Mouse (Mus musculus): ENCODE measurements around the gene Spc25. TPM values are rescaled to one million over a fixed set of nuclear protein-coding genes. Genes with fewer than 3 reads are reported as not detected.

Spc25 gene
- 122 and 131 TPM in 2 replicates for polyA plus RNA-seq (2015; fragmentation: Nextera tagmentation; extraction: Ambion mirVana)

DNA sequence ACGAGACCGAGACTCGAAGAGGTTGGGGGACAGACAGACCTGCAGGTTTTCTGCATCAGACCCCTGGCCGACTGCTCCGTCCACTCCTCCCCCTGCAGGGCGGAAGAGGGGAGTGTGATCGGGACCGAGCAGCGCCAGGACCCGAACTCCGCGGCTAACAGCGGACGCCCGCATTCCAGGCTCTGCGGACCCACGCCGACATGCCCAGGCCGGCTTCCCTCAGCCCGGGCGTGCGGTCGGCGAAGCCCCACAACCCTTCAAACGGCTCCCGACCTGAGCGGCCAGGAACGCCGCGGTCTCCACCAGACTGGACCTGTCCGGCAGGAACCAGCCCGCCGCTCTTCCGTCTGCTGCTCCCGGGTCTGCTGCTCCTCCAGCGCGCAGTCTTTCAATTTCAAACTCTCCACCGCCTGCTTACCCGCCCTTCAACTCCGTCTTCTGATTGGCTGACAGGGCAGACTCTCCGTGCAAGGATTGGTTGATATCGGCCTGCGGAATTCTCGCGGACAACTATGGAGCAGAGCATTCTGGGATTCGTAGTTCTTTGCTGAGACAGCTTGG lies at the start of gene Spc25:
Gene Spc25 (minus strand): TSS at position 404 of the 561 bp plus-strand sequence.
- Histone ChIP-seq H3K27ac (replicated peaks) (peak within 1 kb of the TSS; percentile 87), H3K4me2 (peak within 1 kb of the TSS; percentile 65), H3K4me1 (replicated peaks) (peaks cover 18% of the 10 kb centered on the region), H3K9ac (peak within 1 kb of the TSS; percentile 90), H3K27me3 (no peaks in the 10 kb centered on the region), H3K4me3 (replicated peaks) (peak within 1 kb of the TSS; percentile 81), H3K9me3 (replicated peaks) (no peaks in the 10 kb centered on the region), H3K36me3 (replicated peaks) (peaks cover 27% of the 10 kb centered on the region)
- WGBS (ENCODE audit: insufficient replicate concordance), result under 1% methylated on average over 46 of the region's 46 CpGs
- ATAC-seq (ENCODE audit: insufficient read depth), result peak; percentile 95

DNA sequence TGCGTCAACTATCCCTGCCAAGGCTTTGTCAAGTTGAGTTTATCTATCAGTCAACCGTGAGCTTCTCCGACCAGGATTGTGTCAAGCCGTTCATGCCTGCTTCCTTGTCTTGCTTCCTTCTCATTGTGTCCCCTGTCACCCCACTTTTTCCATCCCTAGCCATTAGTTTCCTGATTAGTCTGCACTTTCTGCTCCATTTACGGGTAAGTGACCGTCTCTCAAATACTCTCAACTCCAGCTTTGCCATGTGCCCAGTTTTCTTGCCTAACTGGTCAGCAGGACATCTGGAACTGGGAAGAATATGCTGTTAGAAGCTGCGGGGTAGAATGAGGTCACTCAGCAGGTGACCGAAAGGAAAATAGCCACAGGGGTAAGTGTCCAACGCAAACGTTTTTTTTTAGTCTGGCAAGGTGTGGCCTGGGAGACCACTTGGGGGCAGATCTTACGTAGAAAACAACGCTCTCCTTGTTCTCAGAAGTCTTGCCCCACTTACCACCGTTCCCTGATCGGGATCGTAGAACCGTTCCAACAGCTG lies 42.3 kb upstream of the Spc25 start:
- Histone ChIP-seq H3K27me3 (no peaks in the 10 kb centered on the region), H3K4me3 (replicated peaks) (no peak overlapping the region), H3K36me3 (replicated peaks) (no peaks in the 10 kb centered on the region), H3K9ac (no peak overlapping the region), H3K4me2 (no peak overlapping the region), H3K27ac (replicated peaks) (no peak overlapping the region), H3K9me3 (replicated peaks) (no peaks in the 10 kb centered on the region), H3K4me1 (replicated peaks) (no peaks in the 10 kb centered on the region)
- no peak for ATAC-seq (ENCODE audit: insufficient read depth)
- 64% methylated on average over 16 of the region's 16 CpGs for WGBS (ENCODE audit: insufficient replicate concordance)

DNA sequence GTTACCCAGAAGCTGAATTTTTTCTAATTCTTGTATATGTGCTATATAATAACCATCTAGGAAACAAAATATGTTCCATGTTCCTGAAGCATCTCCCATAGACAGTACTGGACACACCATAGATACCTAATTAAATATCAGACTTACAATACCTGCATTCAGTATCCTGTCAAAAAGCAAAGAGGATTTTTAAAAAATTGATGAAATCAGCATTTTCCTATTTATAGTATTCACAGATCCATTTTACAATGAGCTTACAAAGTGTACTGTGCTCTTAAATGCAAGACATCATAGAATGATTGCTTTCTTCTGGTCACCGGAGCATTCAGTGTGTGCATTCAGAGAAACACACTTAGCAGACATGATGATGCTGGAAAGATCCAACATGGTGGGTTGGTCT lies 41.1 kb upstream of the Spc25 start:
- 72% methylated on average over 1 of the region's 1 CpGs for WGBS (ENCODE audit: insufficient replicate concordance)
- Histone ChIP-seq H3K4me3 (replicated peaks) (no peak overlapping the region), H3K9me3 (replicated peaks) (no peaks in the 10 kb centered on the region), H3K27me3 (no peaks in the 10 kb centered on the region), H3K4me1 (replicated peaks) (no peaks in the 10 kb centered on the region), H3K9ac (no peak overlapping the region), H3K27ac (replicated peaks) (no peak overlapping the region), H3K36me3 (replicated peaks) (no peaks in the 10 kb centered on the region), H3K4me2 (no peak overlapping the region)
- ATAC-seq (ENCODE audit: insufficient read depth), result no peak

DNA sequence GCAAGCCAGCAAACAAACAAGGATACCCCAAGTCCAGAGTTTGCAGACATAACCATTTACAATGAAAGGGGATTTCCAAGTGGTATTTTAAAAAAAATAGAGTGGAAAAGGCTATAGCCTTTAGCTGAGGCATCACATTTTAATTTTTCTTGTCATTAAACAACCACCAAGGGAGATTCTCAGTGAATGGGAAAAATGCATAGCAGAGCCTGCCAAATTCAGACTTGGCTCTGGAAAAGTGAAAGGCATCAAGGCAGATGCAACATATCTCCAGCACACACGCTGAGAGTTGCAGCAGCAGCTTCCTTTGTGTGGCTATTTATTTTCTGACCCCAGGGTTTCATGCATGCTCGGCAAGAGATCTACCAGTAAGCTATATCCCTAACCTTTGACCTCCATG lies 38.9 kb upstream of the Spc25 start:
- no peak overlapping the region for H3K4me3 ChIP-seq (replicated peaks)
- no peak overlapping the region for H3K9ac ChIP-seq
- WGBS (ENCODE audit: insufficient replicate concordance), result 52% methylated on average over 2 of the region's 2 CpGs
- H3K27me3 ChIP-seq, result no peaks in the 10 kb centered on the region
- no peaks in the 10 kb centered on the region for H3K9me3 ChIP-seq (replicated peaks)
- no peaks in the 10 kb centered on the region for H3K4me1 ChIP-seq (replicated peaks)
- no peak overlapping the region for H3K27ac ChIP-seq (replicated peaks)
- no peak for ATAC-seq (ENCODE audit: insufficient read depth)
- no peak overlapping the region for H3K4me2 ChIP-seq
- H3K36me3 ChIP-seq (replicated peaks), result no peaks in the 10 kb centered on the region

DNA sequence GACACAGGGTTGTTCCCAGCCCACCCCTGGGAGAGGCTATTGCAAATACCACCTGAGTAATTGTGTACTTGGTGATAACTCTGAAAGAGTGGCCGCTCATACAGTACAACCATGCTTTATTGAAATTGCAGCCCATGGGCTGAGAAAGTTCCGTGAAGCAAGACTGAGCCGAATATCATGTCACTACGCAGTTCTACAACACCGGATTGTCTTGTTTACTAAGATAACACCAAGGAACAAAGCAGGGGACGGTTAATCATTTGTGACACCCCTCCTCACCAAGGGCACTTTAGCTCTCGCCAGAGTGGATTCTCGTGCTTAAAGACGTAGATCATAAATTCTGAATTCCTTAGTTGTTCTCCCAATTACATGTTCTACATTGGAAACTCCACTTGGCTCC lies 33.3 kb upstream of the Spc25 start:
- no peak for ATAC-seq (ENCODE audit: insufficient read depth)
- WGBS (ENCODE audit: insufficient replicate concordance), result 66% methylated on average over 9 of the region's 9 CpGs

DNA sequence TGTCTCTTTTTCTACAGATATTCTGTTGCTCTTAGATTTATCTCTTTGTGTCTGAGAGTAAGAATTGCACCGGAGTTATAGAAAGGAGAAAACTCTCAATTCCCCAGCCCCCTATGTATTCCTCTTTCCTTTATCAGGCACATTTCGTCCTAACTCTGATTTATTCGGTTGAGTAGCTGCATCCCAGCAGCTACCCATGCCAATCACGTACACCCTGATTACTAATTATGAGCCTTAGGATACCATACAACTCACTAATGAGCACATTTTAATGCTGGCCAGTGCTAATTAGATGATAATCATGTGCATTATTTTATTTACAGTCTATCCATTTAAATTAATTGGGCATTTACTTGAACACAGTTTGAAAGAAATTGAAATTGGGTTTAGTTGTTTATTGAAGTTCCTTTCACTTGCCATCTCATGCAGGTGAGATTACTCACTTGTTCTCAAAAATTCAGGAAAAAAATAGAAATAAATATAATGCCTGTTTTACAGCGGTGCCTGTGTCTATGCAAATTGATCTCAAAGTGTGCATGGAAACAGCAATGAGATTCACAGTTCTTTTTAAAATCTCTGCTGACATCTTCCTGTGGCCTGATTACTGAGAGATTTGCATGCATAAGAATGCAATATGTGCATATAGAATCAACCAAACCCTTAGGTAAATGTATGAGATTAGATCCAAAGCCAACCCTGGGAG lies 29.1 kb upstream of the Spc25 start:
- Histone ChIP-seq H3K4me3 (replicated peaks) (no peak overlapping the region), H3K9me3 (replicated peaks) (no peaks in the 10 kb centered on the region), H3K27ac (replicated peaks) (no peak overlapping the region), H3K9ac (no peak overlapping the region), H3K4me1 (replicated peaks) (no peaks in the 10 kb centered on the region), H3K36me3 (replicated peaks) (no peaks in the 10 kb centered on the region), H3K27me3 (no peaks in the 10 kb centered on the region), H3K4me2 (no peak overlapping the region)
- WGBS (ENCODE audit: insufficient replicate concordance), result 67% methylated on average over 5 of the region's 5 CpGs
- no peak for ATAC-seq (ENCODE audit: insufficient read depth)

More for the DNA sequence above, 33.3 kb upstream of the Spc25 start:
- no peaks in the 10 kb centered on the region for H3K9me3 ChIP-seq (replicated peaks)
- no peaks in the 10 kb centered on the region for H3K36me3 ChIP-seq (replicated peaks)
- H3K9ac ChIP-seq, result no peak overlapping the region
- H3K4me3 ChIP-seq (replicated peaks), result no peak overlapping the region
- H3K27ac ChIP-seq (replicated peaks), result no peak overlapping the region
- H3K4me2 ChIP-seq, result no peak overlapping the region
- H3K27me3 ChIP-seq, result no peaks in the 10 kb centered on the region
- no peaks in the 10 kb centered on the region for H3K4me1 ChIP-seq (replicated peaks)

DNA sequence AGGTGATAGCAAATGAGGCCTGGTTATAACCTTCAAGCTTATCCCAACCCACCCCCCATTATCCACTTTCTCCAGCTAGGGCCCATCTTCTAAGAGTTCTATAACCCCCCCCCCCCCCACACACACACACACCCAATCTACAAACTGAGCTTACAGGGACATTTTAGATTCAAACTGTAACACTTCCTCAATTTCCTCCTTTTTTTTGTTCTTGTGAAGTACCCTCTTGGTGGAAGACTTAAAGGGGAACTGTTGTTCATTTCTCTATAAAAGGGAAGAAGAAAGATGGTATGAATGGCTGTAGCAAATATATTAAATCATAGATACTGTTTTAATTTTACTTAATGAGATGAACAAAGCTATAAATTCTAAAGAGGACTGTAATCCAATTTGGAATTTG lies 26.1 kb upstream of the Spc25 start:
- H3K4me1 ChIP-seq (replicated peaks), result no peaks in the 10 kb centered on the region
- no peaks in the 10 kb centered on the region for H3K36me3 ChIP-seq (replicated peaks)
- no peak for ATAC-seq (ENCODE audit: insufficient read depth)
- H3K27me3 ChIP-seq, result no peaks in the 10 kb centered on the region
- H3K27ac ChIP-seq (replicated peaks), result no peak overlapping the region
- H3K4me3 ChIP-seq (replicated peaks), result no peak overlapping the region
- no peaks in the 10 kb centered on the region for H3K9me3 ChIP-seq (replicated peaks)
- no peak overlapping the region for H3K4me2 ChIP-seq
- no peak overlapping the region for H3K9ac ChIP-seq

DNA sequence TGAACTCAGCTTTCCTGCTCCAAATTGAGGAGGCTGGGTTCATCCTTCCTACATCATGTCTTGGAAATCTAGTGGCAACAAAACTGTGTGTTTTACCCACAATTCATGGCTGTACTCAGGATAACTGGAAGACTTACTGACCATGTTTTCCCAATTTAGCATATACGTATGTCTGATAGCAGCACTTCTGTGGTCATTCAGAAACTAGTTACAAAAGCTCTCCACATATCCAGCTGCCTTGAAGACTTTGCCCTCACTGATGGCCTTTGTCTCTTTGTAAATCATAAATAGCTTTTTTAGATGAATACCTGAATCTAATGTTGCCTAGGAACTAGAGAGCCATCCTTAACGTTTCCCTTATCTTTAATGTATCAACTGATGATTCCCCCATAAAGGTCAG lies 24.1 kb upstream of the Spc25 start:
- no peak overlapping the region for H3K9ac ChIP-seq
- H3K4me3 ChIP-seq (replicated peaks), result no peak overlapping the region
- WGBS (ENCODE audit: insufficient replicate concordance), result 57% methylated on average over 2 of the region's 2 CpGs
- no peak for ATAC-seq (ENCODE audit: insufficient read depth)
- H3K4me2 ChIP-seq, result no peak overlapping the region
- H3K27ac ChIP-seq (replicated peaks), result no peak overlapping the region
- no peaks in the 10 kb centered on the region for H3K4me1 ChIP-seq (replicated peaks)
- no peaks in the 10 kb centered on the region for H3K9me3 ChIP-seq (replicated peaks)
- no peaks in the 10 kb centered on the region for H3K36me3 ChIP-seq (replicated peaks)
- no peaks in the 10 kb centered on the region for H3K27me3 ChIP-seq

DNA sequence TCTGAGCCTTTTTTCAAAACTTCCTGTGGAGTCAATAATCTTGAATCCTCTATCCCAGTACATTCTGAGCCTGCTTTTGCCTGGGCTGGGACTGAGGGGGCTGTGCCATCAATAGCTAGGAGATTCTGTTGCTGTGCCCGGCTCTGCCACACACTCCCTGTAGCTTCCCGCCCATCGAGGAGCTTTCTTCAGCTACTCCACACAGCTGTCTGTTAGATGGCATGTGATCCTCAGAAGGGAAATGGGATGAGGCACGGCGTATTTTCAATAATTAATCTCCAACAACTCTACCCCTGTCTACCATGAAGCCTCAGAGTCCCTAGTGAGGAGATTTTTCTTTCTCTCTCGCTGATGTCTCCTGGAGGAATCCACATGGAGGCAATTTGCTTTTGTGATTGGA lies 22.6 kb upstream of the Spc25 start:
- H3K9me3 ChIP-seq (replicated peaks), result no peaks in the 10 kb centered on the region

DNA sequence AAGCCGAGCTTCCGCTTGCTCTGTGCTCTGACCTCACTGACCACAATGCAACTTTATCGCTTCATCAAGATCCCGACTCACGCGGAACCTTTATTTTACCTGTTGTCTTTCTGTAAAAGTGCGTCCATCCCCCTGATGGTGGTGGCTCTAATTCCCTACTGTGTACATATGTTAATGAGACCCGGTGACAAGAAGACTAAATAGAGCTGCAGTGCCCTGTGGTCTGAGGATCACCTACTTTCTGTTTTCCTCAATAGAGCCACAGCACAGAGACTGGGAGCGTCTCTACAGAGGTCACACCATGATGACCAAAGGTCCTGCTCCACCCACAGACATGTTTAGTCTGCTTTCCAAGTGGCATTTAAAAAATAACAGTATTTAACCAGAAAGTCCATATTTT lies 20.9 kb upstream of the Spc25 start:
- Histone ChIP-seq H3K4me3 (replicated peaks) (no peak overlapping the region), H3K27ac (replicated peaks) (no peak overlapping the region), H3K9me3 (replicated peaks) (no peaks in the 10 kb centered on the region), H3K9ac (no peak overlapping the region), H3K4me1 (replicated peaks) (no peaks in the 10 kb centered on the region), H3K4me2 (no peak overlapping the region), H3K27me3 (no peaks in the 10 kb centered on the region), H3K36me3 (replicated peaks) (no peaks in the 10 kb centered on the region)
- 83% methylated on average over 9 of the region's 9 CpGs for WGBS (ENCODE audit: insufficient replicate concordance)
- no peak for ATAC-seq (ENCODE audit: insufficient read depth)

More for the DNA sequence above, 22.6 kb upstream of the Spc25 start:
- ATAC-seq (ENCODE audit: insufficient read depth), result no peak
- no peak overlapping the region for H3K27ac ChIP-seq (replicated peaks)
- no peaks in the 10 kb centered on the region for H3K4me1 ChIP-seq (replicated peaks)
- no peak overlapping the region for H3K9ac ChIP-seq
- no peak overlapping the region for H3K4me3 ChIP-seq (replicated peaks)
- no peaks in the 10 kb centered on the region for H3K36me3 ChIP-seq (replicated peaks)
- H3K27me3 ChIP-seq, result no peaks in the 10 kb centered on the region
- no peak overlapping the region for H3K4me2 ChIP-seq
- WGBS (ENCODE audit: insufficient replicate concordance), result 70% methylated on average over 6 of the region's 6 CpGs

DNA sequence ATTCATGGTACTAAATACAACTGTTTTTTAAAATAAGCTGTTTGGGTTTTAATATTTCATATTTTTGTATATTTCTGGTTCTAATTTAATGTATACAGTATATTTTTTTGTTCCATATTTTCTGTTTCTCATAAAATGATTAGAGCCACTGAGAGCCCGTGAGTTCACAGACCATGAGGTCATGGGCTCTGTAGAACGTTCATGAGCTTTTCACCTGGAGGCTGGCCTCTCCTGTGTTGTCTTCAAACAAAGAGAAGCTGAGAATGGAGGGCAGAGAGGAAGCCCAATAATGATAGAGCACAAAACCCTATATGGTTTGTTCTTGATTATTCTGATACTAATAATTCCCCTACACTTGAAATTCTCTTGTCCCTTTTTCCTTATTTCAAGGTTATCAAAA lies 18.7 kb upstream of the Spc25 start:
- H3K9me3 ChIP-seq (replicated peaks), result no peaks in the 10 kb centered on the region
- H3K4me1 ChIP-seq (replicated peaks), result no peaks in the 10 kb centered on the region
- no peaks in the 10 kb centered on the region for H3K27me3 ChIP-seq
- H3K9ac ChIP-seq, result no peak overlapping the region
- no peaks in the 10 kb centered on the region for H3K36me3 ChIP-seq (replicated peaks)
- no peak for ATAC-seq (ENCODE audit: insufficient read depth)
- WGBS (ENCODE audit: insufficient replicate concordance), result 31% methylated on average over 2 of the region's 2 CpGs
- no peak overlapping the region for H3K4me3 ChIP-seq (replicated peaks)
- H3K27ac ChIP-seq (replicated peaks), result no peak overlapping the region
- no peak overlapping the region for H3K4me2 ChIP-seq

DNA sequence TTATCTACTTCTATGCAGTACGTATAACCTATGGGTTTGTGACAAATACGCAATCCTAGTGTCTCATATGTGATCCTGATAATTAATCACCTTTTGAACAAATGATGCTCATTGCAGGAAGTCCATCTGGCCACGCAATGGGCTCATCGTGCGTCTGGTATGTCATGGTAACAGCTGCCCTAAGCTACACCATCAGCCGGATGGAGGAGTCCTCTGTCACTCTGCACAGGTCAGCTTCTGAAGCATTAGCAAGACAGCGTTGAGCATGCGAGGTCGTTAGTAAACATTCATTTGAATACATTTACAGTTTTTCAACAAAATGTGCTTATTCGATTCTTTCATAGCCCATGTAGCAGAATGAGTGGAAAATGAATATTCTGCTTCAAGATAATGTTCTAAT lies 16.8 kb upstream of the Spc25 start:
- Histone ChIP-seq H3K9ac (no peak overlapping the region), H3K27me3 (no peaks in the 10 kb centered on the region), H3K27ac (replicated peaks) (no peak overlapping the region), H3K4me3 (replicated peaks) (no peak overlapping the region), H3K4me1 (replicated peaks) (no peaks in the 10 kb centered on the region), H3K9me3 (replicated peaks) (no peaks in the 10 kb centered on the region), H3K36me3 (replicated peaks) (no peaks in the 10 kb centered on the region), H3K4me2 (no peak overlapping the region)
- no peak for ATAC-seq (ENCODE audit: insufficient read depth)
- WGBS (ENCODE audit: insufficient replicate concordance), result 71% methylated on average over 10 of the region's 10 CpGs
